Mouse (Mus musculus) forebrain, embryonic 14.5 days (tissue): ENCODE measurements around the gene Tesc. TPM values are rescaled to one million over a fixed set of nuclear protein-coding genes. Genes with fewer than 3 reads are reported as not detected.

Source experiments
- ATAC-seq: fragments of 200-750 bp; cut with Nextera tagmentation; 2 replicates; pipeline ENCODE4 v1.8.0; 2017; ENCODE audit warnings: mild to moderate bottlenecking, moderate library complexity
- DNase-seq: peaks from one replicate; pipeline ENCODE4 v3.0.0-alpha.2; 2015; ENCODE audit warnings: low spot score
- H3K27ac ChIP-seq: fragments of 300-500 bp; sonication (generic); 2 replicates; pipeline ENCODE4 v1.5.1; 2014; ENCODE audit warnings: low read depth, mild to moderate bottlenecking, control low read depth, low read length, moderate library complexity
- H3K27me3 ChIP-seq: fragments of 300-500 bp; sonication (generic); replicated peaks from 2 replicates; pipeline ENCODE4 v1.6.1; 2014; ENCODE audit warnings: low read length, control low read depth, mixed read lengths; ENCODE audit not compliant: control insufficient read depth, insufficient read depth
- H3K36me3 ChIP-seq: fragments of 300-500 bp; sonication (generic); 2 replicates; pipeline ENCODE4 v1.6.1; 2014; ENCODE audit warnings: low read length, control low read depth; ENCODE audit not compliant: control insufficient read depth, insufficient read depth
- H3K4me1 ChIP-seq: fragments of 300-500 bp; sonication (generic); 2 replicates; pipeline ENCODE4 v1.6.1; 2014; ENCODE audit warnings: antibody characterized with exemption, low read length, control low read depth; ENCODE audit not compliant: control insufficient read depth, insufficient read depth
- H3K4me2 ChIP-seq: fragments of 300-500 bp; sonication (generic); 2 replicates; pipeline ENCODE4 v1.6.1; 2014; ENCODE audit warnings: mild to moderate bottlenecking, control low read depth, low read length
- H3K4me3 ChIP-seq: fragments of 300-500 bp; sonication (generic); 2 replicates; pipeline ENCODE4 v1.5.1; 2014; ENCODE audit warnings: low read depth, low read length, control low read depth
- H3K9ac ChIP-seq: fragments of 300-500 bp; sonication (generic); 2 replicates; pipeline ENCODE4 v1.6.1; 2014; ENCODE audit warnings: mild to moderate bottlenecking, low read length, control low read depth, moderate library complexity
- H3K9me3 ChIP-seq: fragments of 300-500 bp; sonication (generic); replicated peaks from 2 replicates; pipeline ENCODE4 v1.6.1; 2016; ENCODE audit warnings: low read length, control low read depth, mixed read lengths; ENCODE audit not compliant: control insufficient read depth
- WGBS: fragments of 180-500 bp; shearing (Covaris S2); extraction: QIAGEN DNeasy Blood & Tissue Kit; methylation state at CpG from one replicate; pipeline ENCODE4 v1.1.7; 2014; 5-methylcytosine and 5-hydroxymethylcytosine counted together
- polyA plus RNA-seq: library from polyadenylated mRNA; unstranded; fragments of >200 nt; fragmentation: Nextera tagmentation; extraction: Ambion mirVana; gene quantifications from 2 replicates; pipeline ENCODE4 v1.2.1, GENCODE M21; 2014

Tesc gene
- polyA plus RNA-seq, 1 experiment from 2014 or later = 8.0 TPM

- DNase-seq (peak; percentile 66), ATAC-seq (no peak)
- peaks cover 99% of the 10 kb centered on the region for H3K36me3 ChIP-seq
- H3K9ac ChIP-seq = no peak overlapping the region
- H3K9me3 ChIP-seq = no peaks in the 10 kb centered on the region
- H3K27me3 ChIP-seq = no peaks in the 10 kb centered on the region
- H3K27ac ChIP-seq = no peak overlapping the region
- no peak overlapping the region for H3K4me3 ChIP-seq
- H3K4me2 ChIP-seq = no peak overlapping the region
- 67% methylated on average over 8 of the region's 8 CpGs for WGBS
- no peaks in the 10 kb centered on the region for H3K4me1 ChIP-seq
Measured at GRCm38 (mm10) chr5:118004619-118005018, 22.9 kb upstream of the Tesc start.

- no peak for ATAC-seq
- DNase-seq = no peak
- no peak overlapping the region for H3K4me2 ChIP-seq
- whole genome bisulfite sequencing = 84% methylated on average over 1 of the region's 1 CpGs
- H3K27ac ChIP-seq = no peak overlapping the region
- no peak overlapping the region for H3K9ac ChIP-seq
- peaks cover 96% of the 10 kb centered on the region for H3K36me3 ChIP-seq
- no peaks in the 10 kb centered on the region for H3K4me1 ChIP-seq
- no peak overlapping the region for H3K4me3 ChIP-seq
- no peaks in the 10 kb centered on the region for H3K27me3 ChIP-seq
- H3K9me3 ChIP-seq = no peaks in the 10 kb centered on the region
Measured at GRCm38 (mm10) chr5:118005728-118006127, 21.8 kb upstream of the Tesc start.

GRCm38 (mm10) chr5:118008344-118008743, 19.2 kb upstream of the Tesc start:
- Histone ChIP-seq H3K36me3 (peaks cover 73% of the 10 kb centered on the region), H3K4me2 (no peak overlapping the region), H3K4me1 (peaks cover 5% of the 10 kb centered on the region; the same call in 1 of the 2 replicates), H3K4me3 (no peak overlapping the region), H3K9ac (no peak overlapping the region), H3K9me3 (no peaks in the 10 kb centered on the region), H3K27ac (no peak overlapping the region), H3K27me3 (no peaks in the 10 kb centered on the region)
- no peak for ATAC-seq
- no peak for DNase-seq
- WGBS = 93% methylated on average over 13 of the region's 13 CpGs

GRCm38 (mm10) chr5:118010872-118011271, 16.7 kb upstream of the Tesc start:
- no peak for ATAC-seq
- Histone ChIP-seq H3K36me3 (peaks cover 48% of the 10 kb centered on the region), H3K4me3 (no peak overlapping the region), H3K27ac (no peak overlapping the region), H3K27me3 (no peaks in the 10 kb centered on the region), H3K4me1 (peaks cover 9% of the 10 kb centered on the region; the same call in 1 of the 2 replicates), H3K9ac (no peak overlapping the region), H3K4me2 (no peak overlapping the region), H3K9me3 (no peaks in the 10 kb centered on the region)
- no peak for DNase-seq
- WGBS = 88% methylated on average over 7 of the region's 7 CpGs

- DNase-seq = peak; percentile 44
- Histone ChIP-seq H3K27me3 (no peaks in the 10 kb centered on the region), H3K27ac (no peak overlapping the region), H3K36me3 (peaks cover 39% of the 10 kb centered on the region), H3K4me1 (peaks cover 9% of the 10 kb centered on the region; the same call in 1 of the 2 replicates), H3K9ac (no peak overlapping the region), H3K4me2 (no peak overlapping the region), H3K9me3 (no peaks in the 10 kb centered on the region), H3K4me3 (no peak overlapping the region)
- 40% methylated on average over 7 of the region's 7 CpGs for WGBS
- ATAC-seq = no peak
Measured at GRCm38 (mm10) chr5:118011796-118012195, 15.7 kb upstream of the Tesc start.

GRCm38 (mm10) chr5:118015028-118015427, 12.5 kb upstream of the Tesc start:
- peak; percentile 52 for ATAC-seq

GRCm38 (mm10) chr5:118015669-118016068, 11.9 kb upstream of the Tesc start:
- ATAC-seq = no peak
- 64% methylated on average over 2 of the region's 2 CpGs for WGBS
- no peak overlapping the region for H3K27ac ChIP-seq

More at GRCm38 (mm10) chr5:118015028-118015427, 12.5 kb upstream of the Tesc start:
- peaks cover 8% of the 10 kb centered on the region for H3K36me3 ChIP-seq
- peaks cover 9% of the 10 kb centered on the region; the same call in 1 of the 2 replicates for H3K4me1 ChIP-seq
- H3K27ac ChIP-seq = no peak overlapping the region
- no peak overlapping the region for H3K4me2 ChIP-seq
- DNase-seq = peak; percentile 80
- no peak overlapping the region for H3K9ac ChIP-seq
- no peaks in the 10 kb centered on the region for H3K27me3 ChIP-seq
- WGBS = 12% methylated on average over 12 of the region's 12 CpGs
- H3K9me3 ChIP-seq = no peaks in the 10 kb centered on the region
- H3K4me3 ChIP-seq = no peak overlapping the region

GRCm38 (mm10) chr5:118017527-118017926, 10.0 kb upstream of the Tesc start:
- Histone ChIP-seq H3K9ac (no peak overlapping the region), H3K4me2 (no peak overlapping the region), H3K9me3 (no peaks in the 10 kb centered on the region), H3K4me3 (no peak overlapping the region), H3K27me3 (no peaks in the 10 kb centered on the region), H3K4me1 (0 out of 2 replicates have a peak, but pooled peaks cover 4% of the 10 kb centered on the region), H3K27ac (no peak overlapping the region), H3K36me3 (no peaks in the 10 kb centered on the region)
- WGBS = 51% methylated on average over 5 of the region's 5 CpGs
- no peak for ATAC-seq
- no peak for DNase-seq

More at GRCm38 (mm10) chr5:118015669-118016068, 11.9 kb upstream of the Tesc start:
- H3K9me3 ChIP-seq = no peaks in the 10 kb centered on the region
- DNase-seq = no peak
- H3K4me1 ChIP-seq = peaks cover 9% of the 10 kb centered on the region; the same call in 1 of the 2 replicates
- H3K9ac ChIP-seq = no peak overlapping the region
- peaks cover 3% of the 10 kb centered on the region; the same call in 1 of the 2 replicates for H3K36me3 ChIP-seq
- no peaks in the 10 kb centered on the region for H3K27me3 ChIP-seq
- no peak overlapping the region for H3K4me2 ChIP-seq
- H3K4me3 ChIP-seq = no peak overlapping the region

GRCm38 (mm10) chr5:118019905-118020304, 7.6 kb upstream of the Tesc start:
- no peak overlapping the region for H3K27ac ChIP-seq
- no peak overlapping the region for H3K9ac ChIP-seq
- H3K4me2 ChIP-seq = no peak overlapping the region
- H3K36me3 ChIP-seq = no peaks in the 10 kb centered on the region
- WGBS = 66% methylated on average over 11 of the region's 11 CpGs
- no peaks in the 10 kb centered on the region for H3K9me3 ChIP-seq
- ATAC-seq (no peak), DNase-seq (no peak)
- no peak overlapping the region for H3K4me3 ChIP-seq
- H3K27me3 ChIP-seq = no peaks in the 10 kb centered on the region
- 0 out of 2 replicates have a peak, but pooled peaks cover 4% of the 10 kb centered on the region for H3K4me1 ChIP-seq
